Mouse (Mus musculus): ENCODE results near the gene Prpmp5. TPM values are rescaled to one million over a fixed set of nuclear protein-coding genes. Genes with fewer than 3 reads are reported as not detected.

Gene Prpmp5
- not detected in 2 replicates for polyA plus RNA-seq (2012; rRNA removed; ENCODE audit: low replicate concordance)

DNA sequence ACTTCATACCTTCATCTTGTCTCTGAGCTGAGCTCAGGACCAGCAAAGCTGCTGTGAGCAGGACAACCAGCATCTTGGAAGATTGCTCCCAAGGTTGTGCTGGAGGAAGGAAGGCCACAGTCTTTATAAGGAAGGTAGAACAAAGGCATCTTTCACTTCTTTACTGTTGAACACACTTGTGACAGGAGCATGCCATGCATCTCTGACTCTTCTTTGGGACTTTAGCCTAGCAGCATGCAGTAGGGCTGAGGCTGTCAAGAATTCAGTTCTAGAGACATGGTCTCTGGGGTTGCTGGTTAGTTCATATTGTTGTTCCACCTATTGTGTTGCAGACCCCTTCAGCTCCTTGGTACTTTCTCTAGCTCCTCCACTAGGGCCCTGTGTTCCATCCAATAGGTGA, at the start of gene Prpmp5:
TSS of gene Prpmp5 (minus strand) at position 101 of the 400 bp plus-strand sequence.

DNA sequence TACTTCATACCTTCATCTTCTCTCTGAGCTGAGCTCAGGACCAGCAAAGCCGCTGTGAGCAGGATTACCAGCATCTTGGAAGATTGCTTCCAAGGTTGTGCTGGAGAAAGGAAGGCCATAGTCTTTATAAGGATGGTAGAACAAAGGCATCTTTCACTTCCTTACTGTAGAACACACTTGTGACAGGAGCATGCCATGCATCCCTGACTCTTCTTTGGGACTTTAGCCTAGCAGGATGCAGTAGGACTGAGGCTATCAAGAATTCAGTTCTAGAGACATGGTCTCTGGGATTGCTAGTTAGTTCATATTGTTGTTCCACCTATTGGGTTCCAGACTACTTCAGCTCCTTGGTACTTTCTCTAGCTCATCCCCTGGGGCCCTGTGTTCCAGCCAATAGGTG, 49.5 kb upstream of the Prpmp5 start, which contains the start of gene Gm8882:
TSS of gene Gm8882 (minus strand) at position 101 of the 400 bp plus-strand sequence.

Other genes starting within 250 kb of the Prpmp5 start
- not detected in 2 replicates for gene Prb1, start 104.2 kb downstream of the Prpmp5 start, polyA plus RNA-seq (2012; rRNA removed; ENCODE audit: low replicate concordance)
- not detected in 2 replicates for gene Gm8882, start 49.4 kb upstream of the Prpmp5 start, polyA plus RNA-seq (2012; rRNA removed; ENCODE audit: low replicate concordance)

All from duodenum, adult 2 months (tissue).